Mouse (Mus musculus): ENCODE results near the gene Gm20503.

The Gm20503 gene

GRCm38 (mm10) chr4:59002948-59003805 is at the start of gene Gm20503:
TSS of gene Gm20503 (plus strand) at chr4:59003210.
- DNase-seq (ENCODE audit: low spot score) = peak; percentile 87

GRCm38 (mm10) chr4:58961719-58962118 is 41.3 kb upstream of the Gm20503 start:
- DNase-seq (ENCODE audit: low spot score) = no peak

DNA sequence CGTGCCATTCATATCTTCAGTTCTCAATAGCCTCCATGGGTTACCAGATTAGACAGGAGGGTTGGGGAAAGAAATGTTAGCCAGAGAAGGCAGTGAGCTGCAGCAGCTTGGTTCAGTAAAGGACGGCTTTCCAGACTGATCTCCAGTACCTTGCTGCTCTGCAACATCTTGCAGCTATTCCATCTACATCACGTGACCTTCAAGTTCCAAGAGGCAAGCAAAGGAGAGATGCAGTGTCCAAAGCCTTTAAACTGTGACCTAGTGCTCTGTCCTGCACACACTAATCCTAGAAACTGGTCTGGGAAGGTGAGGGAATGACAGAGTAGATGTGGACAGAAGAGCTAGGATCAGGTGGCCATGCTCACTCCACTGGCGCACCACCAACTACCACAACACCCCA is 39.7 kb upstream of the Gm20503 start:
- DNase-seq (ENCODE audit: low spot score) = no peak

DNA sequence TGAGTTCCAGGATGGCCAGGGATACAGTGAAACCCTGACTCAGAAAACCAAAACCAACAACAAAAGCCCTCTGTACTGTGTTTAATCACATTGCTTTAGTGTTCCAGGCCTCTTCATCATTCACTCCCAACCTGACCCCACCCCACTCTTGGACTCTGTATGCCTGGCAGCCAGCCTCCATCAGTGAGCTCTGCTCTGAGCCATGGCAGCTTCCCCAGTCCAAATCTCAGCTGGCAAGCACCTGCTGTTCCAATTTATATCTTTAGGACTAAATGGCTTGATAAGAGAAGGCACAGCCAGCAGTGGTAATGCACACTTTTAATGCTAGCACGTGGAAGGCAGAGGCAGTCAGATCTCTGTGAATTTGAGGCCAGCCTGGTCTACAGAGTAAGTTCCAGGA is 37.9 kb upstream of the Gm20503 start:
- DNase-seq (ENCODE audit: low spot score) = no peak

- DNase-seq (ENCODE audit: low spot score) = no peak
Measured at GRCm38 (mm10) chr4:58970678-58971077, 32.3 kb upstream of the Gm20503 start.

GRCm38 (mm10) chr4:58975711-58976110 is 27.3 kb upstream of the Gm20503 start:
- DNase-seq (ENCODE audit: low spot score) = no peak

- no peak for DNase-seq (ENCODE audit: low spot score)
Measured at GRCm38 (mm10) chr4:58981421-58981820, 21.6 kb upstream of the Gm20503 start.

DNA sequence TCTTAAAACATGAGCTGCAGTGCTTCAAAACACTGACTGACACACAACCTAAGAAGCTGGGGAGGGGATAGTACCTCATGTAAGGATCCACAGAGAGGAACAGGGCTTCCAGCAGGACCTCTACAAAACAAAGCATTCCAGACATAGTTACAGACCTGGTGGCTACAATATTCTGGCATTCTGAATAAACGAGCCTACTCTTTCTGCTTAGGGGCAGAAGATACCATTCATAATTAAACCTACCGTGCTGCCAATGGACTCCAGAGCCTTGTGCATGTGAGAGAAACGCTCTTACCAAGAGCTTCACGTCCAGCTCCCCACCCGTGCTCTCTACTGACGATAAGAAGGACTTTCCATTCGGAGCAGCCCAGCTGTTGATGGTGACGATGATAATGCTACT is 20.2 kb upstream of the Gm20503 start:
- no peak for DNase-seq (ENCODE audit: low spot score)

DNA sequence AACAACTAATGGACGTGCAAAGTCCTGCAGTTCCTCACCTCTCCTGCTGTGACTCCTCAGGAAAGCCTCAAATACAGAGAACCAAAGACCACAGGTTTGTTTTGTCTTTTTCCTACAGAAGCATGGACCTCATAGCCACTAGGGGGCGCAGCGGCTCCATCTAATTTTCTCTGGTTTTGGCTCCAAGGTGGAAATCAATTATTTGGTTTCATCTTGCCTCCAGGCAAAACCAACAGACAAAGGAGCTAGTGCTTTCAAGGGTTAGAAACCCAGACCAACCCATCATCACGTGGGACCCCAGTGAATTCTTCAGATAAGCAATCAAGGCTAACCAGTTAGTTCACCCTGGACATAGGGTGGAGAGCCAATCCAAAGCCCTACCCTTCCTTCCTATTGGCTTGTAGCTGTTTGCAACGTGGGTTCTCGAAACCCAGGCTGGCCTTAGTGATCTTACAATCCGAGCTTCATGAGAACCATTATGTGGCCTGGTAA is 17.8 kb upstream of the Gm20503 start:
- DNase-seq (ENCODE audit: low spot score) = peak; percentile 84

- peak; percentile 69 for DNase-seq (ENCODE audit: low spot score)
Measured at GRCm38 (mm10) chr4:58986540-58987190, 16.3 kb upstream of the Gm20503 start, which contains the start of gene Ptgr1. TSS of gene Ptgr1 (minus strand) at chr4:58987119.

GRCm38 (mm10) chr4:58989303-58989898 is 13.6 kb upstream of the Gm20503 start:
- DNase-seq (ENCODE audit: low spot score) = no peak

DNA sequence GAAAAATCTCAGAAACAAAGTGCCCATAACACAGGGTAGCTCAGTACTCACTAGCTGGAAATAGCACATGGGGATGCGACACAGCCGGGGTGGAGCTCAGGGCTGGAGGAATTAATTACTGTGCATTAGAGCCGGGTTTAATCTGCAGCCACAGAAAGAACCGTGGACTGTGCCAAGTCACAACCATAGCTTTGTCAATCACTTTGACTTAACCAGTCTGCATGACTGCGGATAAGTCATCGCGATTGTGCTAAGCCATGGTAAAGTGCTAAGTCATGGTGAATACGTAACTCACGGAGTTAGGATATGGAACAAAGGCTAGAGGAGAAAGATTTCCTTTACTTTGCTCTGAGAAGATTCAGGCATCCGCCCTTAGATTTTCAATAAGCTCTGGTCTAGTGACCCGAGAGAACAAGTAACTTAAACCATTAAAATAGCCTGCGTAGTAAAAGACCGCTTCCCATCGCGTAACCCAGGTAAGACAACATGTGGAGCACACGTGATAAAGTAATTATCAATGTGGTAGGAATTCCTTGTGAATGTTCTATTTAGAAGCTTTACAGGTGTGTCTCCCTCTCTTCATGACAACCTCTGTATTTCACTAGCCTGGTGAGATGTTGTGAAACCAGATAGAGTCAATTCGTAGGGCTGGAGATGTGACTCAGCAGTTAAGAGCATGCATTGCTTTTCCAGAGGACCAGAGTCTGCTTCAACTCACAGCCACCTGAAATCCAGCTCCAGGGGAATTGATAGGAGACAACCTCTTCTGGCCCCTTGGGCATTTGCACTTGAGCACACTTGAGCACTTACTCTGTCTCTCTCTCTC is 12.2 kb upstream of the Gm20503 start:
- DNase-seq (ENCODE audit: low spot score) = no peak

GRCm38 (mm10) chr4:58992195-58992594 is 10.8 kb upstream of the Gm20503 start:
- no peak for DNase-seq (ENCODE audit: low spot score)

GRCm38 (mm10) chr4:58994762-58995161 is 8.2 kb upstream of the Gm20503 start, which contains the start of gene Dnajc25:
TSS of gene Dnajc25 (plus strand) at chr4:58995062.
- DNase-seq (ENCODE audit: low spot score) = no peak

GRCm38 (mm10) chr4:58995251-58995693 is 7.7 kb upstream of the Gm20503 start:
- no peak for DNase-seq (ENCODE audit: low spot score)

DNA sequence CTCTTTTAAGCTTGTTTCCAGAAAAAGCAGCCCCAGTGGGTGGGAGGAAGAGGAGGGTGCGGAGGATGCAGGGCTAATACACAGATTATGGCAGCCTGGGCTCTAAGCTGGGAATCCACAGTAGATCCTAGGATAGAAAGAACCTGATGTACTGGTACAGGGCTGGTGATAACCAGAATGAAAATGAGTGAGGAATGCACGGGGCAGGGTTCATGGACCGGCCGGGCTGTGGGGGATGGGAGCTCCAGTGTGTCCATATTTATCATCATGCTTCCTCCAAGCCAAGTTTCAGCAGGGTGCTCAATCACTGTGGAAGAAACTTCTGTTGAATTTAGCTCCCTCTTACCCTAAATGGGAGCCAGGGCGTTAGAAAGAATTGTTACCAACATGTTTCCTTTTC is 5.9 kb upstream of the Gm20503 start:
- no peak for DNase-seq (ENCODE audit: low spot score)

GRCm38 (mm10) chr4:58998688-58999087 is 4.3 kb upstream of the Gm20503 start:
- DNase-seq (ENCODE audit: low spot score) = no peak

GRCm38 (mm10) chr4:58999686-59000085 is 3.3 kb upstream of the Gm20503 start:
- DNase-seq (ENCODE audit: low spot score) = peak; percentile 68

GRCm38 (mm10) chr4:59000614-59001013 is 2.4 kb upstream of the Gm20503 start:
- no peak for DNase-seq (ENCODE audit: low spot score)

- DNase-seq (ENCODE audit: low spot score) = no peak
Measured at GRCm38 (mm10) chr4:59003806-59004200, 793 bp downstream of the Gm20503 start.

GRCm38 (mm10) chr4:59006211-59006610 is 3.2 kb downstream of the Gm20503 start:
- DNase-seq (ENCODE audit: low spot score) = no peak

DNA sequence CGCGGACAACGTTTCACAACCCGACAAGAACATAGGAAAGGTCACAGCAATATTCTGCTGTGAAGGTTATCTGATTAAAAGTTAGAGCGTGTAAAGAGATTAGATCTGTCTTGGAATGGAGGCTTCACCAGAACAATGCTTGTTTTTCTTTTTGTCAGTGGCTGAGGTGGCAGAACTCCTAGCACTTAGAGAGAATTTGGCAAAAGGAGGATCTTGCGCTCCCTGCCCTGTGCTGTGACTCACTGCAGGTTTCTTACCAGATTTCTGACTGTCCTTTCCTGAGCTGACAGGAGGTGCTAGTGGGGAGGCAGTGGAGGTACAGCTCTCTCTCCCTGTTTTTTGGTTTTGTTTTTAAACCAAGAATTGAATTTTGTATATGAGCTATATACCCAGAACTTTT is 4.0 kb downstream of the Gm20503 start:
- DNase-seq (ENCODE audit: low spot score) = no peak

Data from ovary, postnatal 14 days (tissue).